Mouse (Mus musculus) lung, embryonic 14.5 days (tissue): ENCODE results near the gene Ckap2l. TPM values are rescaled to one million over a fixed set of nuclear protein-coding genes. Genes with fewer than 3 reads are reported as not detected.

Experiments
- ATAC-seq: fragments of 200-750 bp; cut with Nextera tagmentation; 2 replicates; pipeline ENCODE4 v1.8.0; 2017; ENCODE audit warnings: mild to moderate bottlenecking, moderate TSS enrichment, moderate library complexity; ENCODE audit not compliant: insufficient read depth
- DNase-seq: peaks from one replicate; pipeline ENCODE4 v3.0.0-alpha.2; 2015
- H3K27ac ChIP-seq: fragments of 300-500 bp; sonication (generic); 2 replicates; pipeline ENCODE4 v1.5.1; 2014; ENCODE audit warnings: low read depth, mild to moderate bottlenecking, moderate library complexity
- H3K27me3 ChIP-seq: fragments of 300-500 bp; sonication (generic); 2 replicates; pipeline ENCODE4 v1.6.1; 2014; ENCODE audit warnings: low read length, control low read depth; ENCODE audit not compliant: insufficient read depth
- H3K36me3 ChIP-seq: fragments of 300-500 bp; sonication (generic); 2 replicates; pipeline ENCODE4 v1.6.1; 2014; ENCODE audit warnings: control low read depth; ENCODE audit not compliant: insufficient read depth
- H3K4me1 ChIP-seq: fragments of 300-500 bp; sonication (generic); 2 replicates; pipeline ENCODE4 v1.6.1; 2014; ENCODE audit warnings: antibody characterized with exemption, control low read depth; ENCODE audit not compliant: insufficient read depth
- H3K4me2 ChIP-seq: fragments of 300-500 bp; sonication (generic); 2 replicates; pipeline ENCODE4 v1.6.1; 2014; ENCODE audit warnings: mild to moderate bottlenecking
- H3K4me3 ChIP-seq: fragments of 300-500 bp; sonication (generic); 2 replicates; pipeline ENCODE4 v1.5.1; 2014; ENCODE audit warnings: low read depth, low read length
- H3K9ac ChIP-seq: fragments of 300-500 bp; sonication (generic); 2 replicates; pipeline ENCODE4 v1.6.1; 2014
- H3K9me3 ChIP-seq: fragments of 300-500 bp; sonication (generic); 2 replicates; pipeline ENCODE4 v1.6.1; 2016; ENCODE audit warnings: low read depth, low read length, control low read depth
- CTCF ChIP-seq: IDR thresholded peaks from 2 replicates; pipeline ENCODE4 v1.5.1; 2016; ENCODE audit warnings: antibody characterized with exemption, low read depth
- WGBS: fragments of 180-500 bp; shearing (Covaris S2); extraction: QIAGEN DNeasy Blood & Tissue Kit; methylation state at CpG from one replicate; pipeline ENCODE4 v1.1.7; 2014; 5-methylcytosine and 5-hydroxymethylcytosine counted together
- polyA plus RNA-seq: library from polyadenylated mRNA; unstranded; fragments of >200 nt; fragmentation: Nextera tagmentation; extraction: Ambion mirVana; gene quantifications from 2 replicates; pipeline ENCODE4 v1.2.1, GENCODE M21; 2014

Ckap2l gene
- polyA plus RNA-seq, 1 experiment from 2014 or later = 73.4 TPM

- DNase-seq (no peak), ATAC-seq (no peak)
- Histone ChIP-seq H3K4me3 (no peak overlapping the region), H3K9me3 (no peaks in the 10 kb centered on the region), H3K9ac (no peak overlapping the region), H3K4me2 (no peak overlapping the region), H3K4me1 (no peaks in the 10 kb centered on the region), H3K27ac (no peak overlapping the region), H3K36me3 (no peaks in the 10 kb centered on the region), H3K27me3 (no peaks in the 10 kb centered on the region)
- no peak for TF ChIP-seq CTCF
- WGBS = 90% methylated on average over 7 of the region's 7 CpGs
These were observed 67.7 kb downstream of the Ckap2l start for GRCm38 (mm10) chr2:129229316-129229715.

DNA sequence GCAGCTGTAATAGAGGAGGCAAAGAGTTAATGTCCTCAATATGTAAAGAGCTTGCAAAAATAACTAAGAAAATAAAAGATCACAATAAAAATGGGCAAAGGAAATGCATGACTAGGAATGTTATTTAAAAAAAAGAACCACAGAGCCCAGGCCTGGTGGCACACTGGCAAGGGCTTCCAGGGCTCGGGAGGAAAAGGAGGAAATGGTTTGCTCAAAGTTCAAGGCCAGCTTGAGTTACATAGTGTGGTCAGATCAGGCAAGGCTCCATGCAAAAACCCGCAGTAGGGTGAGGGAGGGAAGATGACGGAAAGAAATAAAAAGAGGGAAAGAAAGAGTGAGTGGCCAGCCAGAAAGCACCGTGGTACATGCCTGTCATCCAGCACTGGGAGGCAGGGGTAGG is 68.4 kb downstream of the Ckap2l start:
- ATAC-seq (no peak), DNase-seq (no peak)
- Histone ChIP-seq H3K4me3 (no peak overlapping the region), H3K27ac (no peak overlapping the region), H3K27me3 (no peaks in the 10 kb centered on the region), H3K36me3 (no peaks in the 10 kb centered on the region), H3K4me1 (no peaks in the 10 kb centered on the region), H3K9ac (no peak overlapping the region), H3K4me2 (no peak overlapping the region), H3K9me3 (no peaks in the 10 kb centered on the region)
- 80% methylated on average over 4 of the region's 4 CpGs for WGBS
- no peak for TF ChIP-seq CTCF

GRCm38 (mm10) chr2:129227709-129228108 is 69.3 kb downstream of the Ckap2l start:
- Histone ChIP-seq H3K4me2 (no peak overlapping the region), H3K9me3 (no peaks in the 10 kb centered on the region), H3K27me3 (no peaks in the 10 kb centered on the region), H3K9ac (no peak overlapping the region), H3K4me3 (no peak overlapping the region), H3K4me1 (no peaks in the 10 kb centered on the region), H3K27ac (no peak overlapping the region), H3K36me3 (no peaks in the 10 kb centered on the region)
- DNase-seq (no peak), ATAC-seq (peak; percentile 28; the same call in 1 of the 2 replicates)
- WGBS = 70% methylated on average over 6 of the region's 7 CpGs
- TF ChIP-seq CTCF = no peak

GRCm38 (mm10) chr2:129227011-129227529 is 69.9 kb downstream of the Ckap2l start:
- Histone ChIP-seq H3K4me2 (no peak overlapping the region), H3K4me3 (no peak overlapping the region), H3K9me3 (no peaks in the 10 kb centered on the region), H3K27me3 (no peaks in the 10 kb centered on the region), H3K27ac (peak overlapping the region; percentile 37; the same call in 1 of the 2 replicates), H3K4me1 (no peaks in the 10 kb centered on the region), H3K9ac (no peak overlapping the region), H3K36me3 (no peaks in the 10 kb centered on the region)
- DNase-seq = no peak
- 72% methylated on average over 7 of the region's 7 CpGs for WGBS
- no peak for ATAC-seq
- no peak for TF ChIP-seq CTCF

DNA sequence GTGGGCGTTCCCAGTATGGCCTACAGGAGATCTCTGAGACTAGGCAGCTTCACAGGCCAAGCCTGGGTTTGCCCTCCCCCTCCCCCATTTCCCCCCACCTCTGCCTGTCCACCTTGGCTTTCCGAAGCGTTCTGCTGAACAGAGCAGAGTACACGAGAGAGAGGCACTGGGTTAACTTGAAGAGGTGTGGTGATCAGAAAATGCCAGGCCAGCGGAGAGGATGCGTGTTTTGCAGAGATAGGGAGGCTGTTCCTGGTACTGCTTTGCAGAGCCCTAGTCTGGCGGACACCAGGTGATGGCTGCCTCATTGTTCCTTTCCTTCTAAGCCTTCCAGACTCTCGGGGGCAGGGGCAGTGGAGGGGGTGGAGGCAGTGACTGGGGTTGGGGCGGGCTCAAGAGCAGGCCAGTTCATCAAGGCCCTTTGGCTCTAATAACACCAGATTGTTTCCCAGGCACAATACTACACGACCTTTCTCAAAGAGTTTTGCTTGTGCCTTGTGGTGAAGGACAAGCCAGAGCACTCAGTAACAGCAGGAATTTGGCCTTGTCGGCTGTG is 70.6 kb downstream of the Ckap2l start:
- TF ChIP-seq CTCF = no peak
- ATAC-seq (peak; percentile 60; the same call in 1 of the 2 replicates), DNase-seq (no peak)
- no peaks in the 10 kb centered on the region for H3K36me3 ChIP-seq
- H3K4me2 ChIP-seq = 0 out of 2 replicates have a peak overlapping the region, but pooled peaks have one; percentile 5
- no peaks in the 10 kb centered on the region for H3K4me1 ChIP-seq
- peak overlapping the region; percentile 37; the same call in 1 of the 2 replicates for H3K27ac ChIP-seq
- 63% methylated on average over 11 of the region's 11 CpGs for WGBS
- no peaks in the 10 kb centered on the region for H3K9me3 ChIP-seq
- H3K27me3 ChIP-seq = no peaks in the 10 kb centered on the region
- H3K4me3 ChIP-seq = no peak overlapping the region
- H3K9ac ChIP-seq = no peak overlapping the region

GRCm38 (mm10) chr2:129225251-129225819 is 71.7 kb downstream of the Ckap2l start:
- H3K4me3 ChIP-seq = no peak overlapping the region
- no peaks in the 10 kb centered on the region for H3K9me3 ChIP-seq
- no peak for ATAC-seq
- no peak overlapping the region for H3K4me2 ChIP-seq
- H3K27ac ChIP-seq = no peak overlapping the region; the same call in 1 of the 2 replicates
- no peaks in the 10 kb centered on the region for H3K4me1 ChIP-seq
- 86% methylated on average over 17 of the region's 17 CpGs for WGBS
- TF ChIP-seq CTCF = no peak
- no peak overlapping the region for H3K9ac ChIP-seq
- no peaks in the 10 kb centered on the region for H3K36me3 ChIP-seq
- H3K27me3 ChIP-seq = no peaks in the 10 kb centered on the region
- no peak for DNase-seq

DNA sequence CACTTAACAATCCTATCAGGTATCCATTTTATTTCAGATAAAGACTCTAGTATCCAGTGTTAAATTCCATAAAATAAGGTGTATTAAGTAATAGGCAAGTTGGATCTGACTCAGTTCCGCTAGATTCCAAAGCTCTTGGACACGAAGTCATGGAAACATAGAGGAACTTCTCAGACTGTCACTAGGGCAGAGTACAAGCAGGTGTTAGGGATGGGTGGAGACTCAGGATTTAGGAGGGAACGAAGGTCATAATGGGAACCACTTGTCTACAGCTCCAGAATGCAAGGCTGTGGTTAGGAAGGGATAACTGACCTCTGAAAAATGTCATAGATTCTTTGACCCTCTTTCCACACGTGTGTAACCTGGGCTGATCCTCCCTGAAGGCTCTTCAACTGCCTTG is 72.8 kb downstream of the Ckap2l start:
- no peaks in the 10 kb centered on the region for H3K9me3 ChIP-seq
- no peak overlapping the region for H3K9ac ChIP-seq
- ATAC-seq = no peak
- no peaks in the 10 kb centered on the region for H3K4me1 ChIP-seq
- H3K4me3 ChIP-seq = no peak overlapping the region
- no peak for DNase-seq
- H3K36me3 ChIP-seq = no peaks in the 10 kb centered on the region
- H3K4me2 ChIP-seq = no peak overlapping the region
- no peaks in the 10 kb centered on the region for H3K27me3 ChIP-seq
- H3K27ac ChIP-seq = no peak overlapping the region
- WGBS = 72% methylated on average over 4 of the region's 4 CpGs
- TF ChIP-seq CTCF = no peak
